Mouse (Mus musculus): ENCODE measurements around the gene Sipa1l1. TPM values are rescaled to one million over a fixed set of nuclear protein-coding genes. Genes with fewer than 3 reads are reported as not detected.

Gene Sipa1l1
- polyA plus RNA-seq, 1 experiment: 35.1 TPM

GRCm38 (mm10) chr12:82324621-82325020 lies 155.5 kb downstream of the Sipa1l1 start:
- peaks cover 6% of the 10 kb centered on the region; the same call in 1 of the 2 replicates for H3K4me1 ChIP-seq (ENCODE audit: control insufficient read depth, insufficient read depth, low read length)
- no peaks in the 10 kb centered on the region for H3K27me3 ChIP-seq (ENCODE audit: control insufficient read depth, insufficient read depth, low read length)
- no peak for DNase-seq
- WGBS: 89% methylated on average over 5 of the region's 5 CpGs
- TF ChIP-seq POLR2A (IDR thresholded peaks at IDR 0.05; ENCODE audit: borderline replicate concordance, insufficient read depth, low read length) (no peak), CTCF (IDR thresholded peaks at IDR 0.05; ENCODE audit: borderline replicate concordance, insufficient read depth, low read depth, low read length) (no peak)
- no peak overlapping the region for H3K4me3 ChIP-seq (replicated peaks; ENCODE audit: insufficient read depth, low read depth, low read length)
- no peak overlapping the region for H3K27ac ChIP-seq (ENCODE audit: insufficient read depth, low read length)

- TF ChIP-seq POLR2A (IDR thresholded peaks at IDR 0.05; ENCODE audit: borderline replicate concordance, insufficient read depth, low read length) (no peak), CTCF (IDR thresholded peaks at IDR 0.05; ENCODE audit: borderline replicate concordance, insufficient read depth, low read depth, low read length) (no peak)
- no peaks in the 10 kb centered on the region for H3K27me3 ChIP-seq (ENCODE audit: control insufficient read depth, insufficient read depth, low read length)
- DNase-seq: no peak
- H3K4me1 ChIP-seq (ENCODE audit: control insufficient read depth, insufficient read depth, low read length): peaks cover 6% of the 10 kb centered on the region; the same call in 1 of the 2 replicates
- no peak overlapping the region for H3K27ac ChIP-seq (ENCODE audit: insufficient read depth, low read length)
- whole genome bisulfite sequencing: 98% methylated on average over 3 of the region's 3 CpGs
- no peak overlapping the region for H3K4me3 ChIP-seq (replicated peaks; ENCODE audit: insufficient read depth, low read depth, low read length)
These were observed 156.4 kb downstream of the Sipa1l1 start for GRCm38 (mm10) chr12:82325502-82325901.

GRCm38 (mm10) chr12:82326438-82326837 lies 157.3 kb downstream of the Sipa1l1 start:
- DNase-seq: no peak
- WGBS: 80% methylated on average over 8 of the region's 8 CpGs

GRCm38 (mm10) chr12:82328112-82328511 lies 159.0 kb downstream of the Sipa1l1 start:
- WGBS: 97% methylated on average over 1 of the region's 1 CpGs
- H3K27ac ChIP-seq (ENCODE audit: insufficient read depth, low read length): no peak overlapping the region
- no peak for DNase-seq
- no peak for TF ChIP-seq POLR2A (IDR thresholded peaks at IDR 0.05; ENCODE audit: borderline replicate concordance, insufficient read depth, low read length)
- no peak for TF ChIP-seq CTCF (IDR thresholded peaks at IDR 0.05; ENCODE audit: borderline replicate concordance, insufficient read depth, low read depth, low read length)
- peaks cover 2% of the 10 kb centered on the region; the same call in 1 of the 2 replicates for H3K4me1 ChIP-seq (ENCODE audit: control insufficient read depth, insufficient read depth, low read length)
- H3K27me3 ChIP-seq (ENCODE audit: control insufficient read depth, insufficient read depth, low read length): no peaks in the 10 kb centered on the region
- H3K4me3 ChIP-seq (replicated peaks; ENCODE audit: insufficient read depth, low read depth, low read length): no peak overlapping the region

More at GRCm38 (mm10) chr12:82326438-82326837, 157.3 kb downstream of the Sipa1l1 start:
- no peak overlapping the region for H3K27ac ChIP-seq (ENCODE audit: insufficient read depth, low read length)
- H3K4me3 ChIP-seq (replicated peaks; ENCODE audit: insufficient read depth, low read depth, low read length): no peak overlapping the region
- no peaks in the 10 kb centered on the region for H3K27me3 ChIP-seq (ENCODE audit: control insufficient read depth, insufficient read depth, low read length)
- TF ChIP-seq CTCF (IDR thresholded peaks at IDR 0.05; ENCODE audit: borderline replicate concordance, insufficient read depth, low read depth, low read length) (no peak), POLR2A (IDR thresholded peaks at IDR 0.05; ENCODE audit: borderline replicate concordance, insufficient read depth, low read length) (no peak)
- peaks cover 3% of the 10 kb centered on the region; the same call in 1 of the 2 replicates for H3K4me1 ChIP-seq (ENCODE audit: control insufficient read depth, insufficient read depth, low read length)

GRCm38 (mm10) chr12:82332836-82333614 lies 163.9 kb downstream of the Sipa1l1 start:
- DNase-seq: no peak
- Histone ChIP-seq H3K4me1 (ENCODE audit: control insufficient read depth, insufficient read depth, low read length) (peaks cover 10% of the 10 kb centered on the region), H3K27ac (ENCODE audit: insufficient read depth, low read length) (no peak overlapping the region), H3K4me3 (replicated peaks; ENCODE audit: insufficient read depth, low read depth, low read length) (no peak overlapping the region), H3K27me3 (ENCODE audit: control insufficient read depth, insufficient read depth, low read length) (no peaks in the 10 kb centered on the region)
- TF ChIP-seq POLR2A (IDR thresholded peaks at IDR 0.05; ENCODE audit: borderline replicate concordance, insufficient read depth, low read length) (no peak), CTCF (IDR thresholded peaks at IDR 0.05; ENCODE audit: borderline replicate concordance, insufficient read depth, low read depth, low read length) (no peak)
- WGBS: 93% methylated on average over 12 of the region's 12 CpGs

- Histone ChIP-seq H3K4me3 (replicated peaks; ENCODE audit: insufficient read depth, low read depth, low read length) (no peak overlapping the region), H3K27ac (ENCODE audit: insufficient read depth, low read length) (0 out of 2 replicates have a peak overlapping the region, but pooled peaks have one; percentile 47), H3K4me1 (ENCODE audit: control insufficient read depth, insufficient read depth, low read length) (peaks cover 10% of the 10 kb centered on the region), H3K27me3 (ENCODE audit: control insufficient read depth, insufficient read depth, low read length) (no peaks in the 10 kb centered on the region)
- TF ChIP-seq CTCF (IDR thresholded peaks at IDR 0.05; ENCODE audit: borderline replicate concordance, insufficient read depth, low read depth, low read length): no peak
- TF ChIP-seq POLR2A (IDR thresholded peaks at IDR 0.05; ENCODE audit: borderline replicate concordance, insufficient read depth, low read length): no peak
- WGBS: 25% methylated on average over 5 of the region's 5 CpGs
- DNase-seq: peak in 1 of 2 experiments; percentile 38
These were observed 164.9 kb downstream of the Sipa1l1 start for GRCm38 (mm10) chr12:82333999-82334398.

- TF ChIP-seq CTCF (IDR thresholded peaks at IDR 0.05; ENCODE audit: borderline replicate concordance, insufficient read depth, low read depth, low read length) (no peak), POLR2A (IDR thresholded peaks at IDR 0.05; ENCODE audit: borderline replicate concordance, insufficient read depth, low read length) (no peak)
- Histone ChIP-seq H3K4me3 (replicated peaks; ENCODE audit: insufficient read depth, low read depth, low read length) (no peak overlapping the region), H3K27me3 (ENCODE audit: control insufficient read depth, insufficient read depth, low read length) (no peaks in the 10 kb centered on the region), H3K27ac (ENCODE audit: insufficient read depth, low read length) (no peak overlapping the region), H3K4me1 (ENCODE audit: control insufficient read depth, insufficient read depth, low read length) (peaks cover 10% of the 10 kb centered on the region)
- WGBS: 88% methylated on average over 4 of the region's 4 CpGs
- no peak for DNase-seq
These were observed 165.4 kb downstream of the Sipa1l1 start for GRCm38 (mm10) chr12:82334550-82334949.

- 7% methylated on average over 1 of the region's 1 CpGs for WGBS
These were observed 166.0 kb downstream of the Sipa1l1 start for GRCm38 (mm10) chr12:82335095-82335494.

More at GRCm38 (mm10) chr12:82335095-82335494, 166.0 kb downstream of the Sipa1l1 start:
- no peak for DNase-seq
- Histone ChIP-seq H3K4me1 (ENCODE audit: control insufficient read depth, insufficient read depth, low read length) (peaks cover 10% of the 10 kb centered on the region), H3K27me3 (ENCODE audit: control insufficient read depth, insufficient read depth, low read length) (no peaks in the 10 kb centered on the region), H3K4me3 (replicated peaks; ENCODE audit: insufficient read depth, low read depth, low read length) (no peak overlapping the region), H3K27ac (ENCODE audit: insufficient read depth, low read length) (no peak overlapping the region)
- TF ChIP-seq CTCF (IDR thresholded peaks at IDR 0.05; ENCODE audit: borderline replicate concordance, insufficient read depth, low read depth, low read length): no peak
- no peak for TF ChIP-seq POLR2A (IDR thresholded peaks at IDR 0.05; ENCODE audit: borderline replicate concordance, insufficient read depth, low read length)

Measured in cerebellum, adult 2 months (tissue).